Mouse (Mus musculus) embryo, embryonic 11.5 days (tissue): ENCODE results near the gene Gpr1.
"Not testable (repeated sequence)": the region's sequence is repeated elsewhere in the genome, so short reads cannot be mapped to it uniquely, and the experiment has no call there.

Source experiments
- DNase-seq: peaks from one replicate; pipeline ENCODE4 v3.0.0-alpha.2; 2012; ENCODE audit warnings: low read depth, low spot score

The Gpr1 gene

GRCm38 (mm10) chr1:63225009-63225408 lies 10.7 kb upstream of the Gpr1 start:
- no peak for DNase-seq

- no peak for DNase-seq
Observed at GRCm38 (mm10) chr1:63219277-63219676, 4.9 kb upstream of the Gpr1 start.

DNA sequence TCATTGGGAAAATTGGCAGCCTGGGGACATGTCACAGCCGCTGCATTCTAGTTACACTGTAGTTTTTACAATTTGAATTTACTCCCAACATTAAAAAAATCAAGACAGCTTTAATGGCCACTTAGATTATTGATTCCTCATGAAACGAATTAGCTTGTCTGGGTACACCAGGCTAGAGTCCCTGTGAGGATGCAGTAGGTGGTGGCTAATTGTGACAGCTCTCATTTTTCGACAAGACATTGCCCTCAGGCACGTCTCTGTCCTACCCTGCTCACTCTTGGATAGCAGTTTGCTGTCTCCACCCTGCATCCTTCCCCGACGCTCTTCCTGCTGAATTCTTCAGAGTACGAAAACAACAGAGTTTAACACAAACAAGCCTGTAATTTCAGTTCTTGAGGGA lies 288 bp upstream of the Gpr1 start:
- DNase-seq = no peak

GRCm38 (mm10) chr1:63213478-63214270 lies 669 bp downstream of the Gpr1 start:
- DNase-seq = no peak

GRCm38 (mm10) chr1:63209861-63210529 lies 4.3 kb downstream of the Gpr1 start:
- no peak for DNase-seq

- DNase-seq = no peak
Observed at GRCm38 (mm10) chr1:63207607-63208006, 6.7 kb downstream of the Gpr1 start.

DNA sequence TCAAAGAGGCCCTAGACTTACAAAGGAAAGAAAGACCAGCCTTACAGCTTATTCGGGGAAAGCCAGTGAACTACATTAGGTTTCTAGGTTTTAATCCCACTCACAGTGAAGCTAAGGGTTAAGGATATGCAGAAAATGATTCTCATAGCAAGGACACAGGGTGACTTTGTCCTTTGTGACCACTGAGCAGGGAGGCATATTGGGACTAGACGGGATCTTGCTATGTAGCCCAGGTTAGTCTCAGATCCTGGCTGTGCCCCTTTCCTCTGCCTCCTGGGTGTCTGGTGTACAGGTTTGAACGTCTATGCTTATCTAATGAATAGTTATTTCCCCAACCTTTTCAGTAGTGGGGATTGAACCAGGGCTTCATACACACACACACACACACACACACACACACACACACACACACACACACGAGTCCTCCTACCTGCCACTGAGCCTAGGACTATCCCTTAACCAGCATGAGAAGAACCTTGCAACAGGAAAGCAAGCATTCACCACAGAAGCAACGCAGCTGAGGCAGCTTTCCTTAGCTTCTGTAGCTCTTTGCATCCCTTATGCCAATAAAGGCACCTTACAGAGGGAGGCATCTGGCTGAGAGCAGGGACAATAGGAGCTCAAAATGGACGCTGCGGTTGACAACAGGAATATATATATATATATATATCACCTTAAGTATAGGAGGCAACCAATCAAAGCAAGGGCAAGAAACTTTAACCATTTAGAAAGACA lies 9.5 kb downstream of the Gpr1 start:
- no peak for DNase-seq

GRCm38 (mm10) chr1:63203950-63204659 lies 10.2 kb downstream of the Gpr1 start:
- DNase-seq = peak; percentile 45

DNA sequence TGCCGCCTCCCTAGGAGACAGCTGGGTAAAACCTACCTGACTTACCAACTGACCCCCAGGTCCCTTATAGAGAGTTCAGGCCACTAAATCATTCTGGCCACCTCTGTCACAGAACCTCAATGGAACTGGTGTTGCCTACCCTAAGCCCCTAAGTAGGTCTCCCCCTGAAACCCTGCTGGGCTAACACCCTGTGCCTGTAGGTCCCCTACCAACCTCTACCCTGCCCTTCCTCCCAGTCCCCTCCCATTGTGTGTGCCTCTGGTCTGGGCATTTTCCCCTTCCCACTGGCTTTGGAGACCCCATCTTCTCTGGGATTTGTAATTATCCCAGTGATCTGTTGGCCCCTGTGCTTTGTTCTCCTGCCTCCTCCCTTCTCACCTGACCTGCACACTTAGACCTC lies 10.9 kb downstream of the Gpr1 start:
- no peak for DNase-seq

GRCm38 (mm10) chr1:63201672-63202071 lies 12.7 kb downstream of the Gpr1 start:
- no peak for DNase-seq

GRCm38 (mm10) chr1:63200322-63200721 lies 14.0 kb downstream of the Gpr1 start:
- no peak for DNase-seq

- DNase-seq = no peak
Observed at GRCm38 (mm10) chr1:63199387-63199786, 15.0 kb downstream of the Gpr1 start.

DNA sequence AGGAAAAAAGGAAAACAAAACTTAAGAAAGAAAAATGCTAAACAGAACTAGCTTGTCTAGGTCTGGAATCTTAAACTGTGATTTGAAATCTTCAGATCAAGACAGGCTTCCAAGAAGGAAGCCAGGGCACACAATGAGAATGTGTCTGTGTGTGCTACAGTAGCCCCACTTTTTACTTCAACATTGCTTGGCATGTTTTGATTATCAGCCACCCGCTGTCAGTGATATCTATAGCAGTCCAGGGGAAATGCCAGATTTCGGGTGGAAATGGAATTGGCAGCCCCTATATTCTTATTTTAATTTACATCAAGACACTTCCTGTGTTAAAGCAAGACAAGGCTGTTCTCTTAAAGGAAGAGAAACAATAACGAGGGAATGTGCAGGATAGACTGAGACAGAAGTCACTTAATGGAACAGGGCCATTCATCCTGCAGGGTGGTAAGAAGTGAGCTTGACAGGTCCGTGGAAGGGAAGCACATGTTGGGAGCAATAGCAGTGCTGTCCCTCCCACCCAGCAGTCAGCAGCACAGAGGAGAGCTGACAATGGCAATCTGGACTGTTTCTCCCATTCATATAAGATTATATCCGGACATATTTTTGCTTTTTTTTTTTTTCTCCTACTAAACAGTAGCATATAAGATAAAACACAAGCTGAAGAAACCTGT lies 18.4 kb downstream of the Gpr1 start:
- DNase-seq = no peak

GRCm38 (mm10) chr1:63192306-63193065 lies 21.9 kb downstream of the Gpr1 start:
- DNase-seq = no peak

DNA sequence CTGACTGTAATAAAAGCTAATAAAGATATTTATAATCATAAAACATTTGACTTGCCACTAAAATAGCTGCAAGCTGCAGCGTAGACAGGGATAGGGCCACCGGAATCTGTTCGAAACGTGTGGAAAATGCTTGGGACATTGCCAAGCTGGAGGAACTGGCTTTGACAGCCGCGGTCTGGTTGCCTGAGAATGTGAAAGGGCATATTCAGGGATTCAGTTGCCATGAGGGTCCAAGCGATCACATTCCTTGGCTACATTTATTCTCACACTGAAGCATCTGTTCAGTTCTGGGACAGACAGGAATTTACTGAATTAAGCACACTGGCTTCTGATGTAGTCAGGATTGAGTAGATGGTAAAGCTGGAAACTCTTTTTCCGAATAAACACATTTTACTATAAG lies 23.5 kb downstream of the Gpr1 start:
- no peak for DNase-seq

DNA sequence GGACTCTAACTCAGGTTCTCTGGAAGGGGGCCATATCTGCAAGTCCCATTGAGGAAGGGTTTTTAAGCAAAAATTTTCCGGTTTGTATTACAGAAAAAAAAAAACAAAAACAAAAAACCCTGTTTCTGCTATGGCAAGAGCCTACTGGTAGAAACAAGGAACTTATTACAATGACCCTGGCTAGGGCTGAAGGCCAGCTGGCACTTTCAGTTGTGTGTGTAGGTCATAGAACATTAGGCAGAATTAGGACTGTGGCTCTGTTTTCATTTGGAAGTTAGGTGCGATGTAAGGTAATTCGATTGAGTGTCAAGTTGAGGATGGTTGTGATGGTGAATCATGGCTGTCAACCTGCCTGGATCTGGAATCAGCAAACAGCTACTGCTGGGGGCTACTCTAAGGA lies 25.8 kb downstream of the Gpr1 start:
- DNase-seq = no peak

- DNase-seq = not testable (repeated sequence)
Observed at GRCm38 (mm10) chr1:63185430-63185829, 28.9 kb downstream of the Gpr1 start.

GRCm38 (mm10) chr1:63182636-63183270 lies 31.6 kb downstream of the Gpr1 start:
- DNase-seq = no peak

- DNase-seq = no peak
Observed at GRCm38 (mm10) chr1:63182212-63182611, 32.1 kb downstream of the Gpr1 start.

- no peak for DNase-seq
Observed at GRCm38 (mm10) chr1:63181480-63181879, 32.9 kb downstream of the Gpr1 start.
